Mouse (Mus musculus) forebrain, embryonic 15.5 days (tissue): ENCODE data around the gene Anapc16. TPM values are rescaled to one million over a fixed set of nuclear protein-coding genes. Genes with fewer than 3 reads are reported as not detected.
"Not testable (repeated sequence)": the region's sequence is repeated elsewhere in the genome, so short reads cannot be mapped to it uniquely, and the experiment has no call there.

Source experiments
- ATAC-seq: fragments of 200-750 bp; cut with Nextera tagmentation; replicated peaks from 2 replicates; pipeline ENCODE4 v1.8.0; 2017; ENCODE audit warnings: mild to moderate bottlenecking, moderate TSS enrichment, moderate library complexity
- H3K27ac ChIP-seq: fragments of 300-500 bp; sonication (generic); replicated peaks from 2 replicates; pipeline ENCODE4 v1.5.1; 2015; ENCODE audit warnings: mild to moderate bottlenecking, inconsistent platforms
- H3K27me3 ChIP-seq: fragments of 300-500 bp; sonication (generic); 2 replicates; pipeline ENCODE4 v1.6.1; 2015; ENCODE audit warnings: inconsistent platforms
- H3K36me3 ChIP-seq: fragments of 300-500 bp; sonication (generic); 2 replicates; pipeline ENCODE4 v1.6.1; 2015; ENCODE audit warnings: mild to moderate bottlenecking, inconsistent platforms
- H3K4me1 ChIP-seq: fragments of 300-500 bp; sonication (generic); 2 replicates; pipeline ENCODE4 v1.6.1; 2015; ENCODE audit warnings: inconsistent platforms
- H3K4me2 ChIP-seq: fragments of 300-500 bp; sonication (generic); replicated peaks from 2 replicates; pipeline ENCODE4 v1.6.1; 2015; ENCODE audit warnings: mild to moderate bottlenecking, inconsistent platforms
- H3K4me3 ChIP-seq: fragments of 300-500 bp; sonication (generic); 2 replicates; pipeline ENCODE4 v1.5.1; 2015; ENCODE audit warnings: mild to moderate bottlenecking, inconsistent platforms
- H3K9ac ChIP-seq: fragments of 300-500 bp; sonication (generic); replicated peaks from 2 replicates; pipeline ENCODE4 v1.6.1; 2015; ENCODE audit warnings: mild to moderate bottlenecking, inconsistent platforms
- H3K9me3 ChIP-seq: fragments of 300-500 bp; sonication (generic); 2 replicates; pipeline ENCODE4 v1.6.1; 2016; ENCODE audit warnings: inconsistent platforms
- WGBS: fragments of 180-500 bp; shearing (Covaris S2); methylation state at CpG from one replicate; pipeline ENCODE4 v1.1.7; 2015; ENCODE audit warnings: mixed read lengths; 5-methylcytosine and 5-hydroxymethylcytosine counted together
- polyA plus RNA-seq: library from polyadenylated mRNA; unstranded; fragments of >200 nt; fragmentation: Nextera tagmentation; extraction: Ambion mirVana; gene quantifications from 2 replicates; pipeline ENCODE4 v1.2.1, GENCODE M21; 2015

Anapc16 gene
- polyA plus RNA-seq, 1 experiment from 2014 or later = 117 TPM

DNA sequence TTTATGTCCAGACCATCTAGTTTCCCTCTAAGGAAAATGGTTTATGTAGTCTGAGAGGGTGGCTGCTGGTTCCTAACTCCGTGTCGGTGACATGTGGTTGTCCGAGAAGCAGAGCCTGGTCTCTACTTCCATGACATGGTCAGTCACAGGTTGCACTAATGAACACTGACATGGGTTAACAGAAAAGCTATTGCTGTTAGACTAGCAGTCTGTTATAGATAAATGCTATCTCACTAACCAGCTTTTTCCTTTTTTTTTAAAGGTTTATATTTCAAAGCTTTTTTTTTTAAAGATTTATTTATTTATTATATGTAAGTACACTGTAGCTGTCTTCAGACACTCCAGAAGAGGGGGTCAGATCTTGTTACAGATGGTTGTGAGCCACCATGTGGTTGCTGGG is 3.9 kb downstream of the Anapc16 start:
- WGBS = 97% methylated on average over 3 of the region's 3 CpGs
- H3K36me3 ChIP-seq = peaks cover 16% of the 10 kb centered on the region
- H3K27ac ChIP-seq = no peak overlapping the region
- no peak overlapping the region for H3K9ac ChIP-seq
- H3K4me3 ChIP-seq = no peak overlapping the region
- no peak for ATAC-seq
- no peaks in the 10 kb centered on the region for H3K9me3 ChIP-seq
- H3K27me3 ChIP-seq = no peaks in the 10 kb centered on the region
- peaks cover 24% of the 10 kb centered on the region for H3K4me1 ChIP-seq
- H3K4me2 ChIP-seq = no peak overlapping the region

DNA sequence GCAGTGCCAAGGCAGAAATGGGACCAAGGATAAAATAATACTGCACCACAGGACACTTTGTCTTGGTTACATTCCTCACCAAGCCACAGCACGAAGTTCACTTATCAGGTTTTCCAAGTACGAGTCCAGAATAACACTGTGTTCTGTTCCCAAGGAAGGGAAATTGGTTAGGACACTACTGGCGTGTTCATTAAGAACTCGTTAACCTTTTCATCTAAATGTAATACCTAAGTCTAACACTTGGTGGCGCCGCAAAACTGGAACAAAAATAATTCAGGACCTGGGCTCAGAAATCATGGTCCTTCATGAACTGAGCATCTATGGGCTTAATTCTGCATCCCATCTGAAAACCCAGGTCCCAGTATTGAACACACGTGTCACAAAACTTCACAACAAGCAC is 5.3 kb downstream of the Anapc16 start:
- no peak overlapping the region for H3K9ac ChIP-seq
- no peak overlapping the region for H3K27ac ChIP-seq
- no peak overlapping the region for H3K4me2 ChIP-seq
- ATAC-seq = no peak
- peaks cover 20% of the 10 kb centered on the region for H3K36me3 ChIP-seq
- H3K4me3 ChIP-seq = no peak overlapping the region
- H3K4me1 ChIP-seq = peaks cover 16% of the 10 kb centered on the region
- no peaks in the 10 kb centered on the region for H3K27me3 ChIP-seq
- no peaks in the 10 kb centered on the region for H3K9me3 ChIP-seq
- WGBS = 16% methylated on average over 7 of the region's 7 CpGs

DNA sequence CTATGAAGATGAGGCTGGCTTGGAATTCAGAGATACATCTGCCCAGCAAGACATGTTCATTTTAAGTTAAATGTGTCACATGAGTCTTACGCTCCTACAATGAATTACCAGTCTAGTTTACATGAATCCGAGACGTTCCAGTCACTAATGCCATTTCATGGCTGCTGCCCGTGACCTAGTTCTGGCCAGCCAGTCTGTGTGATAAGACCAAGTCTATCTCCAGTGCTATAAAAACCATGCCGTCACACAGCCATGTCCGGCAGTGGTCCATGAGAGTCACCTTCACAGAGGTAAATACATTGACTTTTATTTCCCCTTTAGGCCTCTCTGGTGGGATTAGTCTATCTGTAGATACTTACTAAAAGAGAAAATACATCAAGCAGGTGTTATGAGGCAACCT is 7.0 kb downstream of the Anapc16 start:
- no peak overlapping the region for H3K4me2 ChIP-seq
- no peak for ATAC-seq
- no peaks in the 10 kb centered on the region for H3K27me3 ChIP-seq
- H3K9ac ChIP-seq = no peak overlapping the region
- over 99% methylated on average over 6 of the region's 6 CpGs for WGBS
- peaks cover 3% of the 10 kb centered on the region; the same call in 1 of the 2 replicates for H3K4me1 ChIP-seq
- no peak overlapping the region for H3K27ac ChIP-seq
- H3K36me3 ChIP-seq = peaks cover 20% of the 10 kb centered on the region
- no peak overlapping the region for H3K4me3 ChIP-seq
- H3K9me3 ChIP-seq = no peaks in the 10 kb centered on the region

DNA sequence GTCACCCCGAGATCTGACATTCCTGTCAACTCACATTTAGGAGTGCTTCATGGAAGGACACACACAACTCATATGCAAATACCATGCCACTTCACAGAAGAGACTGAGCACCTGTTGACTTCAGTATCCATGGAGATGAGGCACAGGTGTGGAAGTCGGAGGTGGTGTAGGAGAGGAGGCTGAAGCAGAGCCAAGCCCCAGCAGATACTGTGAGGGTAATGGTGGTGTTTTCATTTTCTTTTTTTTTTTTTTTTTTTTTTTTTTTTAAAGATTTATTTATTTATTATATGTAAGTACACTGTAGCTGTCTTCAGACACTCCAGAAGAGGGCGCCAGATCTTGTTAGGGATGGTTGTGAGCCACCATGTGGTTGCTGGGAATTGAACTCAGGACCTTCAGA is 9.1 kb downstream of the Anapc16 start:
- not testable (repeated sequence) for H3K9ac ChIP-seq
- peaks cover 39% of the 10 kb centered on the region for H3K36me3 ChIP-seq
- 95% methylated on average over 2 of the region's 3 CpGs for WGBS

DNA sequence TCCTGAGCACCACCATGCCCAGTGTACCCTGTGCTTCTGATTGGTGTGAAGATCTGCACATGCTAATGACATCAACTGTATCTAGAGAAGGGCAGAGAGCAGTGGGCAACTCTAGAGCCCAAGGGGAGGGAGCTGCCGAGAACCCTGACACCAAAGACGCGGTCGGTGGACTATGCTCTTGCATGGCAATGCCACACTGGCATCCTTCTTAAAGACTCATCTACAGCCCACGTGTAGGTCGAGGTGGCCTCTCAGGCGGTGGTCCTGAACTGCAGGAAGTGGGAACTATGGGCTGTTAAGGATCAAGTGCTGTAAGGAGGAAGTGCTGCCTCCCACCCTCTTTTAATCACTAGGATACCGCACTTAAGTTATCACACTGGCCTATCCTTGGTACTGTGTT is 10.9 kb downstream of the Anapc16 start:
- ATAC-seq = no peak
- H3K4me1 ChIP-seq = no peaks in the 10 kb centered on the region
- no peak overlapping the region for H3K4me3 ChIP-seq
- H3K36me3 ChIP-seq = peaks cover 51% of the 10 kb centered on the region
- WGBS = 93% methylated on average over 8 of the region's 8 CpGs
- no peak overlapping the region for H3K9ac ChIP-seq
- H3K27me3 ChIP-seq = no peaks in the 10 kb centered on the region
- H3K27ac ChIP-seq = no peak overlapping the region
- no peaks in the 10 kb centered on the region for H3K9me3 ChIP-seq
- no peak overlapping the region for H3K4me2 ChIP-seq

More for the DNA sequence above, 9.1 kb downstream of the Anapc16 start:
- not testable (repeated sequence) for H3K4me3 ChIP-seq, H3K9me3 ChIP-seq, H3K4me1 ChIP-seq, H3K27me3 ChIP-seq, ATAC-seq, H3K4me2 ChIP-seq, H3K27ac ChIP-seq

DNA sequence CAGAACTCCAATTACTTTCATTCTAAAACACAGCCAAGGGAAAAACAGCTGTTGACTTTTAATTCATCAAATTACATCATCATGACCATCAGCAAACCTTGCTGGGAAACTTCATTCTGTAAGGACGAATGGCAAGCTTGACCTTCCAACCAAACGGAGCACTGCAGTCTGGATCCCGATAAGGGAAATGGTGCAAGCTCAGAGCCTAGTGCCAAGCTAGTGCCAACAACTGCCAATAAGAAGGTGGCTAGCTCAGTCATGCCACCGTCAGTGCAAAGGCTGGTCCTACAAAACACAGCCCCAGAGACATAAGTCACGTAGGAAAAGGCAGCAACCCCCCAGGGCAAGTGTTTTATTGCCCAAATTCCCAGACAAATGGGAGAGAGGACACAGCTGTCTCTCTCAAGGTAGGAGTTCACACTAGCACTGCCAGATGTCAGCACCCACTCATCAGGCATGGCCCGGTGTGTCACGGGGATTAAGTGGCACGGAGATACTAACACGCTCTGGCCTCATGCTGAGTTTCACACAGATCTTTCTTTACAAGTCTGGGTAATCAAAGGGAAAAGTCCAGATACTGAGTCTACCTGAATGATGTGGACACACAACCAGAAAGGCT is 11.6 kb downstream of the Anapc16 start:
- no peaks in the 10 kb centered on the region for H3K27me3 ChIP-seq
- H3K9me3 ChIP-seq = no peaks in the 10 kb centered on the region
- H3K36me3 ChIP-seq = peaks cover 56% of the 10 kb centered on the region
- WGBS = 86% methylated on average over 9 of the region's 9 CpGs
- no peak for ATAC-seq
- no peak overlapping the region for H3K9ac ChIP-seq
- H3K4me2 ChIP-seq = no peak overlapping the region
- no peak overlapping the region for H3K27ac ChIP-seq
- no peaks in the 10 kb centered on the region for H3K4me1 ChIP-seq
- no peak overlapping the region for H3K4me3 ChIP-seq

DNA sequence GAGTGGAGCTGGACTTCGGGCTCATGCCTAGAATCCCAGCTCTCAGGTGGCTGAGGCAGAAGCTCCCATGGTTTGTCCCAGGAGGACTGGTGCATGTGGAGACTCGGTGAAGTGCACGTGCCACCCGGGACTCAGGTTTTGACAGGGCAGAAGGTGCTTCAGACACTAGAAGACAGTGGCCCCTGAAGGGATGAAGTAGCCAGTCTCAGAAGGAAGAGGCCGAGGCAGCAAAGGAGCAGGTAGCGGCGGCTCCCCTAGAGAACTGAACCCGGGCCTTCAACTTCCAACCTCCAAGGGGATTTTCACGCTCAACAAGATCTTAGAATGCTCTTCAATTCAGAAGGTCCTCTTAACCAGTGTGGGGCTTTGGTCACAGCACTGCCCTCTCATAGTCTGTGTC is 12.5 kb downstream of the Anapc16 start:
- Histone ChIP-seq H3K27ac (no peak overlapping the region), H3K4me3 (no peak overlapping the region), H3K9ac (no peak overlapping the region), H3K9me3 (no peaks in the 10 kb centered on the region), H3K27me3 (no peaks in the 10 kb centered on the region), H3K4me1 (no peaks in the 10 kb centered on the region), H3K4me2 (no peak overlapping the region), H3K36me3 (peaks cover 53% of the 10 kb centered on the region)
- 98% methylated on average over 9 of the region's 9 CpGs for WGBS
- ATAC-seq = no peak

DNA sequence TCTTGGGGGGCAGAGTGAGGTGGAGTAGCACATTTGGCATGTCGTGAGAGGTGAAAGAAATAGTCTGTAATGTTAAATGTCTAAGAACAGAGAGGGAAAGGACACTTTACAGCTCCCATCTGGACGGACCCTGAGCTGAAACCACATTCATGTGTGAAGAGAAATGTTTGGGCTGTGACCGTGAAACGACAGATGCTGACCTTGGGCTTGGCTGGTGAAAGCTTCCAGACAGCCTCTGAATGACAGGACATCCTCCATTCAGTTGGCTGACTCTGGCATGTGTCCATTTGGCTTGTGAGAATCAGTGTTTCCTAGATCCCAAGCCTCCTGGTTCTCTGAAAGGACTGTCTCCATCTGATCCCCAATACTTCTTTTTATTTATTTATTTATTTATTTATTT is 14.9 kb downstream of the Anapc16 start:
- ATAC-seq = no peak
- no peak overlapping the region for H3K4me3 ChIP-seq
- 77% methylated on average over 4 of the region's 4 CpGs for WGBS
- H3K4me1 ChIP-seq = no peaks in the 10 kb centered on the region
- H3K27ac ChIP-seq = no peak overlapping the region
- H3K9me3 ChIP-seq = no peaks in the 10 kb centered on the region
- H3K36me3 ChIP-seq = peaks cover 40% of the 10 kb centered on the region
- H3K4me2 ChIP-seq = no peak overlapping the region
- H3K9ac ChIP-seq = no peak overlapping the region
- H3K27me3 ChIP-seq = no peaks in the 10 kb centered on the region

DNA sequence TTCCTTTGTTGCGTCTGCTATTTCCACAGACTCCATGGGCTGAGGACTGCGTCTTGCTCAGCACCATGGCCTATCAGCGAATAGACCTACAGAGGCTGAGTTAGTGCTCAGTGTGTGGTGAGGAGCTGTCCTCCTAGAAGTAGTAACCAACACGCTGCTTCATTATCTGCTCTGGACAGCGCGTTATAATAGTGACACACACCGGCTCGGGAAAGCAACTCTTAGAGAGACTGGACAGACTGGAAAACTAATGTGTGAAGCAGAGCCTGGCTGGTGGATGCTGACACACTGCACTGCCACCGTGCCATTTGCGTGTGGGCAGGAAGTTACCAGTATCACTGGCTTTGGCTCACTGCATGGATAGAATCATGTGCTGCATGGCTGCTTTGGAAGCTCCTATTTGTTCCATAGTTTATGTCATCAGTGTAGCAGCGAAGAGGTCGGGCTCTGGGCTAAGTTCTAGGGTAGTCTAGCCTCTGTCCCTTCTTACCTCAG is 20.5 kb downstream of the Anapc16 start:
- Histone ChIP-seq H3K9me3 (no peaks in the 10 kb centered on the region), H3K9ac (no peak overlapping the region), H3K4me1 (peaks cover 19% of the 10 kb centered on the region), H3K27ac (no peak overlapping the region), H3K4me3 (no peak overlapping the region), H3K4me2 (no peak overlapping the region), H3K36me3 (peaks cover 11% of the 10 kb centered on the region), H3K27me3 (no peaks in the 10 kb centered on the region)
- WGBS = 92% methylated on average over 12 of the region's 12 CpGs
- ATAC-seq = no peak

DNA sequence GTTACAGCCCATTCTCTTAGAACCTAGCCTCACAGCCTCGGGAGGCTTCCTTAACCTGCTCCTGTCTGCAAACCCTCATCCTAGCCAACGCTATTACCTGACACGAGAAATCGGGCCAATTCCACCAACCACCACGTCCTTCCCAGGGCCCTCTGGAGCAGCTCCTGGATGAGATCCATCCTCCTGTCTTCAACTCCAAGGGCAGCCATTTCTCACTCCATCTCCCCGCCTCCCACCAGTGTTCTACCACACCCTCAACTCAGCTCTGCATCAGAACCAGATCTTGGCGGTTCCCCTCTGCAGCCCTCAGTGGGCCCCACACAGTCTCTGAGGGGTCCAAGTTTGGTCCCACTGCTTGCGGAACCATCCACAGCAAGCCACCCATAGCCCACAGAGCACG is 21.1 kb downstream of the Anapc16 start:
- no peak for ATAC-seq
- WGBS = 89% methylated on average over 9 of the region's 9 CpGs
- no peak overlapping the region for H3K27ac ChIP-seq

DNA sequence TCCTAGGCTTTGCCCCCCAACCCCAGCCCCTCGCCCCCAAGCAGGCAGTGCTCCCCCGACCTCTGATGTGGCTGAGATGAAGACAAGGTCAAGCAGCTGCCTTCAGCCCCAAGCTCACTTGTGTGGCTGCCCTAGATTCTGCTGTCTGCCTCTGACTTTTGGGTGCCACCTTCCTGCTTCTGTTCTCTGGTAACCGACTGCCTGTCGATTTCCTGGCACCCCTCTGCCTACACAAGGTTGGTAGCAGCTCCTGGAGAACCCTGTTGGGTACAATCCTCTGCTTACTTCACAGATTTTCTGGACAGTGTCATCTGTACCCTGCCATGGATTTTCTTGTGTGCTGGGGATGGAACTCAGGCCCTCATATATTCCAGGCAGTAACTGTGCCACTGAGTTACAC is 21.6 kb downstream of the Anapc16 start:
- H3K4me3 ChIP-seq = no peak overlapping the region
- H3K4me1 ChIP-seq = peaks cover 19% of the 10 kb centered on the region
- WGBS = 84% methylated on average over 4 of the region's 4 CpGs
- no peak overlapping the region for H3K9ac ChIP-seq
- no peak overlapping the region for H3K27ac ChIP-seq
- H3K27me3 ChIP-seq = no peaks in the 10 kb centered on the region
- no peak for ATAC-seq
- 0 out of 2 replicates have a peak, but pooled peaks cover 4% of the 10 kb centered on the region for H3K36me3 ChIP-seq
- no peak overlapping the region for H3K4me2 ChIP-seq
- no peaks in the 10 kb centered on the region for H3K9me3 ChIP-seq

More for the DNA sequence above, 21.1 kb downstream of the Anapc16 start:
- Histone ChIP-seq H3K9ac (no peak overlapping the region), H3K36me3 (0 out of 2 replicates have a peak, but pooled peaks cover 7% of the 10 kb centered on the region), H3K27me3 (no peaks in the 10 kb centered on the region), H3K9me3 (no peaks in the 10 kb centered on the region), H3K4me3 (no peak overlapping the region), H3K4me2 (no peak overlapping the region), H3K4me1 (peaks cover 19% of the 10 kb centered on the region)

DNA sequence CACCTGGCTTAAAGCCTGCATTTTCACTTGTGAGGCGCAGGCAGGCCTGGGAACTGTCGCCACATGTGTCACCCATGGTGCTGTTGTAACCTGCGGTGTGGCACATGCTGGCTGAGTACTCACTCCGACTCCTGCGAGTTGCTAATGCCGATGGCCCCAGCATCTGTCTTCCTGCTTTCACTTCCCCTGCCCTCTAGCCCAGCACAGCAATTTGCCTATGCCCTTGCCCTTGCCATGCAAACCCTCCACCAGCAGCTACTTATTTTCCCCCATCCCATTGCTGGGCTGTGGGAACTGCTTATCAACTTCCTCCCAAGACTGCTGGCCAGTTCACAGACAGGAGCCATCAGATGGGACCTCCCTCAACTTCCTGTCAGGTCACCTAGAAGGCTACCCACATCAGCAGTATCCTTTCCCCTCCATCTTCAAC is 22.1 kb downstream of the Anapc16 start:
- no peaks in the 10 kb centered on the region for H3K36me3 ChIP-seq
- no peaks in the 10 kb centered on the region for H3K27me3 ChIP-seq
- H3K4me1 ChIP-seq = peaks cover 19% of the 10 kb centered on the region
- H3K9me3 ChIP-seq = no peaks in the 10 kb centered on the region
- H3K4me3 ChIP-seq = no peak overlapping the region
- 87% methylated on average over 6 of the region's 6 CpGs for WGBS
- no peak for ATAC-seq
- no peak overlapping the region for H3K4me2 ChIP-seq
- no peak overlapping the region for H3K27ac ChIP-seq
- no peak overlapping the region for H3K9ac ChIP-seq
